Mouse (Mus musculus) megakaryocyte-erythroid progenitor cell, adult 5-6 weeks (primary cell): ENCODE measurements around the gene Nrf1. TPM values are rescaled to one million over a fixed set of nuclear protein-coding genes. Genes with fewer than 3 reads are reported as not detected.

Experiments
- ATAC-seq: replicated peaks from 2 replicates; pipeline ENCODE4 v1.8.0; 2016; ENCODE audit warnings: mild to moderate bottlenecking, inconsistent platforms; ENCODE audit not compliant: severe bottlenecking, poor library complexity, low FRiP score, low TSS enrichment
- total RNA-seq, 2 experiments: library from RNA; stranded (forward) in 1 of 2; stranded (reverse) in 1 of 2; fragments of 200-1000, 215-1000 nt in 1 of 2; fragments of >200 nt in 1 of 2; fragmentation: Nextera tagmentation in 1 of 2; gene quantifications; 2 replicates each; pipeline ENCODE4 v1.2.3; 2014 to 2017

Nrf1 gene
- total RNA-seq, 2 experiments from 2014 or later, result 75.5 to 85.1 TPM

DNA sequence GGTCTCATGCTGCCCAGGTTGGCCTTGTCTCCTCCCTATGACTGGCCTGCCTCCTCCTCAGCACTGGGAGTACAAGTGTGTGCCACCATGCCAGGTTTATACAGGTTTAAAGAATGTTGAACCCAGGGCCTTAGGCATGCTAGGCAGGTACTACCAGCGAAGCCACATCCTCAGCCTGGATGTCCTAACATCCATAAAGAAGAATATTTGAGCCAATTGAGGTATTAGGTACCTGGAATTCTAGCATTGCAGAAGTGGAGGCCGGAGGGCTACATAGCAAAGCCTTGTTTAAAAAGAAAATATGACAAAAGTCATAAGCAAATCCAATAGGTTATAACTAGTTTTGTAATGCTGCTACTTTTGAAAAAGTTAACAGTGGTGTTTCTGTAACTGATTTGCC lies 19.0 kb downstream of the Nrf1 start:
- ATAC-seq, result no peak

DNA sequence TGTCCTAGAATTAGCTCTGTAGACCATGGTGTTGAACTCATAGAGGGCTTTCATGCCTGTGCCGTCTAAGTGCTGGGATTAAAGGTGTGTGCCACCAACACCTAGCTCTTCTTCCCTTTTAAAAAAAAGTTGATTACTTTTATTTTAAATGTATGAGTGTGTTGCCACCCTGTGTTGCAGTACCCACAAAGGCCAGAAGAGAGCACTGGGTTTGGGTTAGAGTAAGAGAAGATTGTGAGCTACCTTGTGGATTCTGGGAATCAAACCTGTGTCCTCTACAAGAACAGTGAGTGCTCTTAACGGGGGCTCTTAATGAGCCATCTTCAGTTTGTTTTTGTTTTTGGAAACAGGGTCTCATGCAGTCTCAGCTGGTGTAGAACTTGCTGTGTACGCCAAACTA lies 24.7 kb downstream of the Nrf1 start:
- no peak for ATAC-seq

- ATAC-seq, result no peak
Observed at GRCm38 (mm10) chr6:30078938-30079529, 31.2 kb downstream of the Nrf1 start.

- no peak for ATAC-seq
Observed at GRCm38 (mm10) chr6:30081339-30081738, 33.6 kb downstream of the Nrf1 start.

DNA sequence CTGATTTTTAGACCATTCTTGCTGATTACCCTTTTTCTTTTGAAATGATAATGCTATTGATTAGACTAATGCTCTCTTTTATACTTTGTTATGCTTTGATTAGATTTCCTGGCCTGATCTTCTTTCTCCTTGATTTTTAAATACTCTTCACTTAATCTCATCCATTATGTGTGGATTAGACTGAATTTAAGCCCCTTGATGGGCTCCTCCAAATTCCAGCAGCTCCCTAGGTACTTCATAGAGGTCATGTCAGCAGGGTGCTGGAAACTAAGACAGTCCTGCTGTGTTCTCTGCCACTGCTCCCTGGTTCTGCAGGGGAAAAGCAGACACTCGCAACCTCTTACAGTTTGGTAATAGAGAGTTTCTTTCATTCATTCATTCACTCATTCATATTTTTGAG lies 35.5 kb downstream of the Nrf1 start:
- ATAC-seq, result no peak

- no peak for ATAC-seq
Observed at GRCm38 (mm10) chr6:30085351-30085750, 37.6 kb downstream of the Nrf1 start.

DNA sequence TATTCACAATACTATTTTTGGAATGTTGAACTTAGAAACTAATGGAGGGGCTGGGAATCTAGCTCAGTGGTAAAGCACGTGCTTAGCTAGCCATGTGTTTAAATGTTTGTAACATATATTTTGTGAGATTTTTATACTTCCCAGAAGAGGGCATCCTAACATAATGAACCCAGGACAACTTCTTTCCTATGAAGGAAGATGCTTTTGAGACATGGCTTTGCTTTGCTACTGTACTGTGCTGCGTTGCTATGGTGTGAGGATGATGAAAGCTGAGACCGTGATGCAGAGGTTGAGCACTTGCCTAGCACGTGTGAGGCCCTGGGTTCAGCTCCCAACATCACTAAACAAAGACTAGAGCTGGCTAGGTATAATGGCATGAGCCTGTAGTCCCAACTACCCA lies 43.4 kb downstream of the Nrf1 start:
- ATAC-seq, result no peak

DNA sequence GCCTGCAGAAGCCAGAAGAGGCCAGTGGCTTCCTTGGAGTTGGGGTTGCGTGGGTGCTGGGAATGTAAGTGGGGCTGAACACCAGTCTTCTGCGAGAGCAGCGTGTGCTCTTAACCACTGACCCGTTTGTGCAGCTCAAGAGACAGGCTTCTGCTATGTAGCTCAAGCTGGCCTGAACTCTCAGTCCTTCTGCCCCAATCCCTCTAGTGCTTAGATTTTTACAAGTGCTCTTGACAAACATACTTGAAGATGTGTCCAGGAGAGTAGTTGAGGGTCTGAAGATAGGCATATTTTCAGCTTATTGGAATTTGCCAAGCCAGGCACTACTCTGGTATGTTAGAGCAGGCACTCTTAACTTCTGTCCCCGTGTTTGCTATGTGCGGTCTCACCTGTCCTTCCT lies 45.0 kb downstream of the Nrf1 start:
- ATAC-seq, result no peak

GRCm38 (mm10) chr6:30101773-30102415 lies 54.1 kb downstream of the Nrf1 start:
- ATAC-seq, result no peak

GRCm38 (mm10) chr6:30106091-30106490 lies 58.3 kb downstream of the Nrf1 start:
- ATAC-seq, result no peak

- ATAC-seq, result no peak
Observed at GRCm38 (mm10) chr6:30107456-30107855, 59.7 kb downstream of the Nrf1 start.

- ATAC-seq, result no peak
Observed at GRCm38 (mm10) chr6:30109820-30110502, 62.2 kb downstream of the Nrf1 start.

DNA sequence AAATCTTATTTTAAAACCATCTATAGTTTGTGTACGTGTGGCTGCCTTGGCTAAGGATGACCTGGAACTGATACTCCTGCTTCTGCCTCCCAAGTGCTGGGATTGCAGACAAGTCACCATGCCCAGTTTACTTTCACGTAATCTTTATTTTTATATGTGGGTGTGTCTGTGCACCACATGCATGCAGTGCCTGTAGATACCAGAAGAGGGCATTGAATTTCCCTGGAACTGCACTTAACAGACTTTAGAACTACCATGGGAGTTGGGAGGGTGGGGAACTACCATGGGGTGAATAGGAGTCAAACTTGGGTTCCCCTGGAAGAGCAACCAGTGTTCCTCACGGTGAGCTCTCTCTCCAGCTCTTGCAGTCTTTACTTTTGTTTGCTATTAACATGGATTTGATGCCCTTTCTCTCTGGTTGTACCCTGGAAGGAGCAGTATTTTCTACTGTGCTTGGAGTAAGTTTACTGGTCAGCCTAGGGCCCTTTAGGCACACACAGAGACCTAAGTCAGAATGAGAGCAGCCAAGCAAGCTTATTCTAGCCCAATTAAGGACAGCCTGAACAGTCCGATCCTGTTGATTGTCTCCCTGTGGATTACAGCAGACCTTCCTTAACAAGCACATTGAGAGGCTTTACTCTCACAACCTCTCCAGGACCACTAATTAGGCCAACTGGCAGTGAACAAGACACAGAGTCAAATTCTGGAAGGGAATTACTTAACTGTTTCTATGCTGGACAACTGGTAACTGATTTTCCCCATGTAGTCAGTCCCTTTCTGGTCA lies 64.8 kb downstream of the Nrf1 start:
- no peak for ATAC-seq

GRCm38 (mm10) chr6:30114101-30114500 lies 66.3 kb downstream of the Nrf1 start:
- no peak for ATAC-seq

DNA sequence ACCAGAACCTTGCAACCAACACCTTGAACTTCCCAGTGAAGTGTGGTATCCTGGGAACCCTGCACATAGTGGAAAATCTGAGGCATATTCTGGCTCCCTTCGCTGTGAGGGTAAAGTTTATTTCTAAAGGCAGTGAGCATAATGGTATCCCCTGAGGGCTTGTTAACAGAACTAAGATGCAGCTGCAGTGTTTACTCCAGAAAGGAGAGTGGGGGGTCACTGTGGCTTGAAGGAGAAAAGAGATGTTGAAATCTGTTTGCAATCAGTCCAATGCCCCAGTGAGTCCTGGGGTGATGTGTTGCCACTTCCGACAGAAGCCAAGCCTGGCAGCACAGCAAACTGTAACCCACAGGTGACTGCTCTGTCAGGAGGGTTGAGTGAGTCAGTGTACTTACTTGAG lies 73.4 kb downstream of the Nrf1 start:
- no peak for ATAC-seq

- no peak for ATAC-seq
Observed at GRCm38 (mm10) chr6:30121600-30121999, 73.8 kb downstream of the Nrf1 start.

DNA sequence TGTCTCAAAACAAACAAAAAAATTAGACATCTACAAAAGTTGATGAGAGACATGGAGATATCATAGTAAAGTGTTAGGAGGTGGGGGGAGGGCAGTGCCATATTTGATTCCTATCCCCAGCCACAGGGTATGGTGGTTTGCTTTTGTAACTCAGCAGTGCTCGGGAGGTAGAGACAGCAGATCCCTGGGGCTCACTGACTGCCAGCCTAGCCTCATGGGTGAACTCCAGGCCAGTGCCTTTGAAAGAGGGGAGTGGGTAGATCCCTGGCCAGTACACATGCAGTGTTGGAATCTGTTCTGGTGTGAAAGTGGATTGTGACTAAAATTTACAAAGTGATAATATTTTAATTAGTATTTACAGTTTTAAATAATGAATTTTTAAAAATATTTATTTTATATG lies 75.6 kb downstream of the Nrf1 start:
- ATAC-seq, result no peak

DNA sequence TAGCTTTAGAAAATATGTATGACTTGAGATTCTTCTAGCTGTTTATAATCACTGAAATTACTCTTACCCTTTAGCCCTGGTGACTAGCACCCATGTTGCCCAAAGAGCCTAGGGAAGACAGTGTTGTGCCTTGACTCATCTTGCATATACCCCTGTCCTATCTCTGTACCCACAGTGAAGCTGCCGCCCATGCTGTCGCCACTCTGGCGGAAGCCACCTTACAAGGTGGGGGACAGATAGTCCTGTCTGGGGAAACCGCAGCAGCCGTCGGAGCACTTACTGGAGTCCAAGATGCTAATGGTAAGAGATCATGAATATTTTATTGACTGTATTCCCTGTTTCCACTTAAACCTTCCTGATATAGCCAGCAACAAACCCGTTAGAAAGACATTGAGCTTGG lies 78.3 kb downstream of the Nrf1 start:
- ATAC-seq, result peak; percentile 55

DNA sequence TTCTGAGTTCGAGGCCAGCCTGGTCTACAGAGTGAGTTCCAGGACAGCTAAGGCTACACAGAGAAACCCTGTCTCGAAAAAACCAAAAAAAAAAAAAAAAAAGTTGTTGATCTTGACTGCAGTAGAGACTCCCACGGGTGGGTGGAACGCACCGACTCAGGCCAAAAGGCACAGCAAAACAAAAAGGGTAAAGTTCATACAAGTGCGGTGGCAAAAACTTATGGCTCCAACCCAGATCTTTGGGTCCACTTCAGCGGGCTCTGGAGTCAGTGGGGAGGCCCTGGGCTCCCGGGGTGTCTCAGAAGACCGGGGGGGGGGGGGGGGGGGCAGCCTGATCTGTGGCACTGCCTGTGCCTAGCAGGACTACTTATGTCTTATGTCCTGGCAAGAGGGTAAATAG lies 79.0 kb downstream of the Nrf1 start:
- no peak for ATAC-seq

DNA sequence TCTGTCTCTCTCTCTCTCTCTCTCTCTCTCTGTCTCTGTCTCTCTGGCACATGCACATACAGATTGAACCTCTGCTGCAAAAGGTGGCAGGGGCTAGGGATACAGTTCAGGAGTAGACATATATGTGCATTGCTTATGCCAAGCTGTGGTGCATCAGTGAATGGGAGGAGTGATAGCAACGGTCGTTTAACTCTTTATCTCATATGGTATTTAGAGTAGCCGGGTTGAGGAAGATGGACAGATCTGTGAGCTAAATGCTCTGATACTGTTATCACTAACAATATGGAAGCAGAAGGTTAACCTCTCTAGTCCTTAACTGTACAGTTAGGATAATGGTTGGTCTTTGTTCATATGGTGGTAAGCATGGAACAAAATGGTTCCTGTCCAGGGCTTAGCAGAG lies 84.6 kb downstream of the Nrf1 start:
- peak; percentile 30; the same call in 1 of the 2 replicates for ATAC-seq
